Mouse (Mus musculus) urinary bladder, postnatal 14 days (tissue): Measurements from ENCODE around the gene Dnaaf3.

ENCODE experiments used
- DNase-seq: peaks from one replicate; pipeline ENCODE4 v3.0.0; 2021; ENCODE audit warnings: low spot score

Gene Dnaaf3

DNA sequence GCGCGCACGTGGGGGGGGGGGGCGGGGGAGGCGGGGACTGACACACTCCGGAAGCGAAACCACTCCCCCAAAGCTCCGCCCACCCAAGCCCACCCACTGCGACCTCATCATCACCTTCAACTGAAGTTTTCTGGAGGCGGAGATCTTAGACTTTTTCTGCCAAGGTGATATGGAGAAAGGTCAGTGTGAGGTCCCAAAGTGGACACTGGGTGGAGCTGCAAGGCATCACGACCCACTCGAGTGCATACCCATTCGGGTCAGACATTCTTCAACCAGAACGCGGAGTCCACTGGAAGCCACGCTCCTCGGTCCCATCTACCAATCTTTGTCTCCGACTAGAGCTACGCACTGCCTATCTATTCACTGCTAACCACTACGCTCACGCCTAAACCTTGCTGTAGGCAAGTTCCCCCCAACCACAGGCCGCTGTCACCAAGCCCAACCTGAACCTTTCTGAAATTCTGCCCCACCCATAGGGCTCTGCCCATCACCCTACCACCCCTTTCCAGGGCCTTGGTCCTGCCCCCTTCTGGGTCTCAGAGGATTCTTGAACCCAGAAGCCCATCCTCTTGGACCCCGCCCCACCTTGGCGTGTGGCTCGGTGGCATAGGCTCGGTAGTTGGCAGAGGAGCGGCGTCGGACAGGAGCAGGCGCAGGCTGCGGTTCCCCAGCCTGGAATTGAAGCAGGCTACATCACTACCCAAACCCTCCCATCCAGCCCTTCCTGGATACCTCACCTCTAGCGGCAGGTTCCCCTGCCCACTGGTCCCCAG is 10.8 kb downstream of the Dnaaf3 start:
- no peak for DNase-seq

DNA sequence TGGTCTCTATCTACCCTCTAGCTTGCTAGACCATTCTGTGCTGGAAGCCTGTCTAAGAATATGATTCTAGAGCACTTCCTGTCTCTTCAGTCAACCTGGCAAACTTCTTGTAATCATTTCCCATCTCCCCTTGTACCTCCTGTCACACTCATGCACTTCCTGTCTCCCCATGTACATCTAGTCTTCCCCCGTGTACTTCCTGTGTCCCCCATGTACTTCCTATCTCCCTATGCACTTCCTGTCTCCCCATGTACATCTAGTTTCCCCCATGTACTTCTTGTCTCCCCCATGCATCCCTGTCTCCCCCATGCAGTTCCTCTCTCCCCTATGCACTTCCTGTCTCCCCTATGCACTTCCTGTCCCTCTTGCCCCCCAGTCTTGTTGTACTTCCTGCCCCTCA is 13.8 kb downstream of the Dnaaf3 start:
- no peak for DNase-seq

DNA sequence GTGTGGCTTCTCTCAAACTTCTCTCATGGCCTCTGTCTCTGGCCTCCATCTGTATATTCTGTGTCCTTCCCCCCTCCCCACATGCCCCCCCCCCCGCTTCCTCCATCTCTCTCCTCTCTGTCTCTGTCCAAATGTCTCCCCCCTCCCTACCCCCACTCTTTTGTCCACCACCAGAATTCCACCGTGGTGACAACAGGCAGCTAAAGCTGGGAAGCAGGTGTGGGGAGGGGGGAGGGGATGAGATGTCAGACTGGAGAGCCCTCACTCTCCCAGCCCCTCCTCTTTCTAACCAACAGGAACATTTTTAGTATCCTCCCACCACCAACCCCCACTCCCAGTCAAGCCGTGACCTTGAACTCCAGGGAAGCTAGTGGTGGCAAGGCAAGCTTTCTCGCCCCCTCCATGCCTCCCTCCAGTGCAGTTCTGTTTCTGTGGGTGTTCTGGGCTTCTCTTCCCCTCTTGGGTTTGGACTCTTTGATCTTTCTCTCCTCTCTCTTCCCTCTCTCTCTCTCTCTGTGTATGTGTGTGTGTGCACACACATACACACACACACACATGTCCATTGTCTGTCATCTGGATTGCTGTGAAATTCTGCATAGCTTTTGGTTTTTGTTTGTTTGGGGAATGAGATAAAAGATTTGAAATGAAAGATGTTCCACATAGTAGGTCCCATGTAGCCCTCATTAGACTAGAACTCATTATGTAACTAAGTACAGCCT is 15.8 kb downstream of the Dnaaf3 start, which contains the start of gene Tnnt1:
Gene Tnnt1, minus strand, starts transcription at position 51 of the 719 bp plus-strand sequence.
- DNase-seq = no peak

DNA sequence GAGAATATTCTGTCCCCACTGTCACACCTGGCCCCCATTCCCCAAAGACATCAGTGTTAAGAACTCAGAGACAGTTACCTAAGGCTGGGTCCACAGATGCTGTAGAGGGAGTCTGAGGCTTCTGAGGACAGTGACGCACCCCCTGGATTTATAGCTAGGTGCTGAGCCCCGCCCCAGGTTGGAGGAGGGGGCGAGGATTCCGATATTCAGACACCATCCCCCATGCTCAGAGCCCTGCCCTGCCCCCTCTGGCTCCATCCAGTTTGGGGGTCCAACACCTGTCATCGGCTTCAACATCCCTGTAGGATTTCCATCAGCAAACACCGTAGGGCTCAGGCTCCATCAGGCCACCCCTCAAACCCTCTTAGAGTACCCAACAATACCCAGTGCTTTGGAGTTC is 16.4 kb downstream of the Dnaaf3 start:
- DNase-seq = no peak

DNA sequence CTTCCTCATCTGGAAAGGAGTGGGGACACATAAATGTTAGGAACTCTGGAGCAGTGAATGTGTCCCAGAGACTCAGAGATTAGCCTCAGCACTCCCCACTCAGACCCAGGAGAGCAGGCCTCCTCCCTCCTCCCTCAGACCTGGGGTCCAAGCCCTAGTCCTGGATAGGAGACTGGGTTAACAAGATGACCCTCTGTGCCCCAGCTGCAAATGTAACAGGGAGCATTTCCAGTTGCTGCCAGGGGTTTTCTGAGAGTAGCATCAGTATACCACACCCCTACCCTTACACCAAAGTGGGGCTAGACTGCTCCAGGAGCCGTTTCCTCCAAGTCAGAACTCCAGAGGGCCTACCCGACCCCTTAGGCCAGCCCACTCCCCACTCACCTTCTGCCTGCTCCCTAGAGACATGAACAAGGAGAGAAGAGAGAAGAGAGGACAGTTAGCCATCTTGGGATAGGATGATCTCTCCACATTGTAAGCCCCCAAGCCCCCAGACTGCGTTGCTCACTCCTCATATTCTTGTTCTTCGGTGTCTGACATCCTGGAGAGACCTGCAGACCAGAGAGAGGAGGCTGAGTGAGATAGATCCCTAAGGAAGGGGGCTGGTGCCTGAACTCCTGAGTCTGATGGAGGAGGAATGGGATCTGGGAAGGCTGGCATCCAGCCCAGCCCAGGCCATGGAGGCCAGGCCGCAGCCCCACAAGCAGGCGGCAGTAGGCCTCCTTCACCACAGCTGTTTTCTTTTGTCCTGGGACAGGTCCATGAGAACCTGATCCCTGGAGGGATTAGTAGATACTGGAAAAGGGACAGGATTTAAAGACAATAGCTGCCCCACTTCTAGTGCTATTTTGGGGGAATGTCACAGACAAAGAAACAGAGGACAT is 18.2 kb downstream of the Dnaaf3 start:
- no peak for DNase-seq

DNA sequence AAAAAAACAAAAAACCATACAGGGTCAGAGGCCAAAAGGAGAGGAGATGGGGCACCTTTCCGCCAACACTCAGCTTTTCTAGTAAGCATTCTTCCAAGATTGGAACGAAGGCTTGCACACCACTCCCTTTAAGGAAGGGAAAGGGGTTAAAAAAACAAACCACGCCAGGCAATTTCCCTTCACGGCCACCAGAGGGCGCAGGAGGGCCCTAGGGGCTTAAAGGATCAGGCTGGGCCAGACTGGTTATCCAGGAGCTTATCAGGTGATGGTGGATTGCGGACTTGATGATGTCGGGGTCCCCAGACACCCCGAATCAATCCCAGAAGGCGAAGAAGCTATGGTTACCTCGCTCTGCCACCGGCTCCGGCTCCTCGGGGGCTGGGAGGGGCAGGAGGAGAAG is 19.0 kb downstream of the Dnaaf3 start:
- DNase-seq = peak; percentile 44

DNA sequence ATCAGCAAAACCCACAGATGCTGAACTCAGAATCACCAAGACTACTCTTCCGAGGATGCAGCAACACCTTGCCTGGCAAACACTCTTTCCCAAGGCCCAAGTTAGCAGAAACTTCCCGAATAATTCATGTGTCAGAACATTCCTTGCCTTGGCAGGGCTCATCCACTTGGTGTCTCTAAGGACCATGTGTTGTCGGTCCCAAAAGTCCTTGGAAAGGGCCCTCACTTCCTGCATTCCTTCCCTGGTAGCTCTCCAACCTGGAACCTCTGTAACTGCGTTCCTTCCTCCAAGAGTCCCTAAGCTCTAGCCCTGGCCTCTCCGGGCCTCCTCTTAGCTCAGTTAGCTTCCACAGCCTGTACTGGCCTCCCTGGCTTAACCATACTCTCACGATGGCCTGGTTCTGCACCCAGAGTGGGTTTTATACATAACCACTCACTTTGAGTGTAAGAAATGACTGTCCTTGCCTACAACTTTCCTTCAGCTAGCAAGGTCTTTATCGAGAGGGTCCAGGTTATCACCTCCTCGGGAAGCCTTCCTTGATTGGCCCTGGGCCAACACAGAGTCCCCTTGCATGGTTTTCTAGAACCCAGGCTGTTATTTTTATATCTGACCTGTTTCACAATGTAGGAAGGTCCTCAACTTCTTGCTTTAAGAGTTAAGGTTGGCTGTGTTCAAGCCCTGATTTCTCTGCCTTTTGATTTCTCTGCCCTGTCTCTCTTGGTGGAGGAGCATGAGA is 20.6 kb downstream of the Dnaaf3 start:
- no peak for DNase-seq

DNA sequence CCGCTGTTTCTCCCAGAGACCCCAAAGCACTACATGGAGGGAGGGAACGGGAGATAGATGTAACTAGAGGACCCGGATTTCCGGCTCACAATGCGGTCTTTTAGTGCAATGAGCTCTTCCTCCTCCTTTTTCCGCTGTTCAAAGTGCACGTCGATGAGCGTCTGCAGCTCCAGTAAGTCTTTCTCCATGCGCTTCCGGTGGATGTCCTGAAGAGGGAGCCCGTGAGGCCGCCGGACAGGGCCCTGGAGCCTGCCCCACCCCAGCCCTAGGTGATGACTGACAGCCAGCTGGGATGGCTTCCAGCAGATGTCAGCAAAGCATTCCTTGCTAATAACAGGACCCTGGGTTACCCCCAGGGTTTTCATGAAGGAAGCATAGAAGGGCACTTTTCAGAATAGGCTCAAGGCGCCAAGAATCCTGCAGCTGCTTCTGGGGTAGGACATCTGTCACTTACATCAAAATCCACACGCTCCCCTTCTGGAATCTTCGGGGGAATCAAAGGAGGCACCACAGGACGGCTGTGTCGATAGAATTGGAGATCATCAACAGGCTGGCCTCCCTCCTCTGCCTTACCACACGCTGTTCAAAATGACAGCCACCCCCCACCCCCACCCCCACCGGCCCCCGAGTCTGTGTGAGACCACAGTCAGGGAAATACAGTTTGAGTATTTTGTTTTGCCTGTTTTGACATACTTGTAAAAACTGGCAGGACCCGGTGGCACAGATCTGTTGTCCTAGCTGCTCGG is 22.2 kb downstream of the Dnaaf3 start:
- peak; percentile 75 for DNase-seq

DNA sequence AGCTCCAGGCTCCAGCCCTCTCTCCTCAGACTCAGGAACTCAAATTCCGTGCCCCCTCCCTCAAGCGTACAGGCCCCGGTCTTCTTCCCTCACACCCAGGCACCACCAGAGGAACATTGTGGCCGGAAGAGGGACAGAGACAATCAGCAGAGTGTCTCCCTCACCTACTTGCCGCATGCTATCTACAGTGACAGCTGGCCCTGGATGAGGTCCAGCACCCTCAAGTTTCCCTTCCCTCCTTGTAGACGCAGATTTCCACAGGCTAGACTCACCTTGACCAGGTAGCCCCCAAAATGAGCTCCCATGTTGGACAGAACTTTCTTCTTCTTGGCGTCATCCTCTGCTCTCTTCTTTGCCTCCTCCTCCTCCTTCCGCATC is 23.5 kb downstream of the Dnaaf3 start:
- no peak for DNase-seq

DNA sequence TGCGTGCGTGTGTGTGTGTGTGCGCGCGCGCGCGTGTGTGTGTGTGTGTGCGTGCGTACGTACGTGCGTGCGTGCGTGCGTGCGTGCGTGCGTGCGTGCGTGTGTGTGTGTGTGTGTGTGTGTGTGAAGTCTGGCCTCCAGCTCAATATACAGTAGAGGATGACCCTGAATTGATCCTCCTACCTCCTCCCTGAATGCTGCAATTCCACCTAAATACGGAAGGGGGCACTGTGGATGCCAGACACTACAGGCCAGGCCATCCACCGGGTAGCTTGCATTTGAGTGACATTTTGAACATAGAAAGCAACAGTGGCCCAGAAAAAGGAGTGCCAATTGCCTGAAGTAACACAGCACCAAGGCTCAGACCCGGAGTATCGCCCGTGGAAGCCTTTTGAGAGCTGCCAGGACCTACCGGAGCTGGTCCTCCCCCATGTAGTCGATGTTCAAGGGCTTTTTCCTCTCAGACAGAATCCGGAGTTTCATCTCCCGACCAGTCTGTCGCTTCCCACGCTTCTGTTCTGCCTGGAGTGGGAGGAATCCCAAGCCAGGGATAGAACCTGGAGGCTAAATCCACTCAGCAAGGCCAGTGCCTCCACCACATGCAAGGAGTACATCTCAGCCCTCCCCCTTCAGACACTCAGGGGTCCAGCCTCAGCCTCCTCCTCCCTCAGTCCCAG is 24.1 kb downstream of the Dnaaf3 start:
- DNase-seq = no peak

DNA sequence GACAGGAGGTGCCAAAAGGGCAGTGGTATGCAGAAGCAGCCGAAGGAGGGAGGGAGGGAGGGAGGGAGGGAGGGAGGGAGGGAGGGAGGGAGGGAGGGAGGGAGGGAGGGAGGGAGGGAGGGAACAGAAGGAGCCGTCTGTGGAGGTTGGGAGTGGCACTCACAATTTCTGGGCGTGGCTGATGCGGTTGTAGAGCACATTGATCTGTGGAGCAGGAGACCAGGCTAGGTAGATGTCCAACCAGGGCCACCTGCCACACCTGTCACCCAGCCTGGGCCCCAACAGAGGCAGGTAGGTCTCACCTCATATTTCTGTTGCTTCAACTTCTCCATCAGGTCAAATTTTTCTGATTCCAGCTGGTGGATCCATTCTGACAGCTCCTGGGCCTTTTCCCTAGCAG is 25.0 kb downstream of the Dnaaf3 start:
- DNase-seq = no peak

DNA sequence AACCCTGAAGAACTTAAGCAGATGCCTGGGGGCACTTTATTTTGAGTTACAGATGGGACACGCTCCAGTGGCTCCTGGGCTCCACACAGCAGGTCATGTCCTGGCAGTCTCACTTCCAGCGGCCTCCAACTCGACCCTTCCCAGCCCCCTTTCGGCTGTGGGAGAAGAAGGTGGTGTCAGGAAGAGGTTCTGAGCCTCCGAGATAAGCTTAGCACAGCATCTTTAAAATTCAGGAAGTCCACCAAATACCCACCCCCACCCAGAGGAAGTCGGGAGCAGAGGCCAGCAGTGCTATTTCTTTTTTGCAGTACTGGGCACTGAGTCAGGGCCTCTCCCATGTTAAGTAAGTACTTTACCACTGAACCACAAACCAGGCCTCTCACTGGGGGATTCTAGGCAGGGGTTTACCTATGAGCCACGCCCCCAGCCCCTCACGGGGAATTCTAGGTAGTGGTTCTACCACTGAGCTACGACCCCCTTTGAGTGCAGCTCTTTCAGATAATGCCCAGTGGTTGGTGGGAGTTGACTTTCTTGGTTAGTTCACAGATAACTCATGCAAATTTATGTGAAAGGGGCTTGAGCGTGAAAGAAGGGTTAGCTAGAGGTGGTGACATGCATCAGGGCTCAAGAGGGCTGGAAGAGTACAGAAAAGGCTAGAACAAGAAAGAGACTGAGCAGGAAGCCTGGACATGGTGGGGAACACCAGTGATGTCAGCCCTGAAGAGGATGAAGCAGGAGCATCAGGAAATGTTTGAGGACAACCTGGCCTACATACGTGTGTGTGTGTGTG is 27.4 kb downstream of the Dnaaf3 start:
- DNase-seq = no peak

DNA sequence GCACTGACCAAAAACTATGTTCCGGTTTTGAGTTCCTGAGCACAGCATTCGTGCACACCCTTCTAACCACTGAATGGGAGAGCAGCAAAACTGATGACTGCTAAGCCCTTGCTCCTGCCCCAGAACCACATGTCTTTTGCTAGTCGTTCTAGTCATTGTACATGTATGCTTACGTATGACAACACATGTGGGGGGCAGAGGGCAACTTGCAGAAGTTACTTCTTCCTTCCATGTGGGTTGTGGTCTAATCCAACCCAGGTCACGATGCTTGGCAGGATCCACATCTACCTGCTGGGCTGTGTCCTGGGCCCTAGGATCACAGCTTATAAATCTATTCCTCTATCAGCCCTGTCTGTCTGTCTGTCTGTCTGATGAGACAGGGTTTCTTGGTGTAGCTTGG is 28.4 kb downstream of the Dnaaf3 start:
- DNase-seq = no peak

DNA sequence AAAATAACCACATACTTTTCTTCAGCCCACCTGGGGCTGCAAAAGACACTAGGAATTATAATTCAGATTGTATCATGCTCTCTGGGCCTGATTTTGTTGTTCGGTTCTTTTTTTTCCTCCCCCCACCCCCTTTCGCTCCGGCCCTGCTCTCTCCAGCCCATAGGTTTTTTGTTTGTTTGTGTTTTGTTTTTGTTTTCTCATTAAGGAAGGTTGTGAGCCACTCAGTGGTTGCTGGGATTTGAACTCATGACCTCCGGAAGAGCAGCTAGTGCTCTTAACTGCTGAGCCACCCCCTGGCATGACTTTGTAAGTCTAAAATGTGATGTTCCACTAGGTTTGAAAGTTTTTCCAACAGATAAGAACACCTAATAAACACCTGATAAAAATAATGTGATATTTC is 29.2 kb downstream of the Dnaaf3 start:
- DNase-seq = no peak

DNA sequence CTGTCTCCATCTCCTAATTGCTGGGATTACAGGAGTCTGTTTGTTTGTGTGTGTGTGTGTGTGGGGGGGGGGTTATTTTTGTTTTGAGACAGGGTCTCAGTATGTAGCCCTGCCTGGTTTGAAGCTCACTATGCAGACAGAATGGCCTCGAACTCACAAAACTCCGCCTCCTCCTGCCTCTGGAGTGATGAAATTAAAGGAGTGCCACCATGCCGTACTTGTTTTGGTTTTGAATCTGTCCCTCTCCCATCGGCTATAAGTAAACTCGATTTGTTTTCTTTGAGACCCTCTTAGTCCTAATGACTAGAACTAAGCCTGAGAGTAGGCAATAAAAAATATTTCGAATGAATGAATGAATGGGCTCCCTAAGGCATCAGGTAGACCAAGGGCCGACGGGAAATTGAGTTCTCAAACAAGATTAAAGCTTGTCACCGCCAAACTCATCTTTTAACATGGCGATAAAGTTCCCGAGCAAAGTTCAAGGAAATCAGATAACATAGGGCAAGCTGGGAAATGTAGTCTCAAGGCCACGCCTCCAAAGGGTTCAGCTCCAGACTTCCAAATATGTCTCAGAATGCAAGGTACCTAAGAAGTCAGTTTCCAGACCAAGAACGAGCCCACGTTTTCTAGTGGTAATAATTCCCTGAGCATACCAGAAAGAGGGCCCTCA is 29.7 kb downstream of the Dnaaf3 start:
- peak; percentile 35 for DNase-seq

DNA sequence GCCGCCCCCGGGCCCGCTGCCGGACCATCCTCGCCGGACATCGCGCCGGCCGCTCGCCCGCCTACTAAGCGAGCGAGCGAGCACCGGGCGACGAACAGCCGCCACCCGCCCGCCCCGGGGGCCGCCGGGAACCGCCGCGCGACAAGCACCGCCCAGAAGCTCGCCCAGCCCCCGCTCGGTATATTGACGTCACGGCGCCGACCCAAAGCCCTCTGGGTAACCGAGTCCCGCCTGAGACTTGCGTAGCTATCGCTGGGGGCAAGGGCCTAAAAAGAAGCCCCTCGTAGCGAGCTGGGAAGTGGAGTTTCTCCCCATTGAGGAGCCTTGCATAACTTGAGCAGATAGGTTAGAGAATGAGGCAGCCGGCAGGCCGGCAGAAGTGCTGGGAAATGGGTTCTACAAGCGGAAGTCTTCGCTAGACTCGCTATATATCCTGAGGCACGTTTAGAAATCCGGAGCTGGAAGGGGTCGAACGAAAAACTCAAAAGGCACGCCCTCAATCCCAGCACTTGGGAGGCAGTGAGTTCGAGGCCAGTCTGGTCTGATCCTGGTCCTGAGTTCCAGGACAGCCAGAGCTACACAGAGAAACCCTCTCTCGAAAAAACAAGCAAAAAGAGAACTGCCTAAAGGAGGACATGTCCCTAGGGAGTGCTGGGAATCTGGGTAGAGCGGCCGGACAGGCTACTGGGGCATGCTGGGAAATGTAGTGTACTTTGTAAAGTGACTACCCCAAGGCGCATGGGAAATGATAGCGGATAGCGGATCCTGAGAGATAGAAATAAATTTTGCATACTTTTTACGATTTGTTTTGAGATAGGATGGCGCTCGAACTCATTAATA is 30.5 kb downstream of the Dnaaf3 start, which contains the start of gene Ppp1r12c:
Gene Ppp1r12c, minus strand, starts transcription at position 123 of the 840 bp plus-strand sequence.
- peak; percentile 96 for DNase-seq

DNA sequence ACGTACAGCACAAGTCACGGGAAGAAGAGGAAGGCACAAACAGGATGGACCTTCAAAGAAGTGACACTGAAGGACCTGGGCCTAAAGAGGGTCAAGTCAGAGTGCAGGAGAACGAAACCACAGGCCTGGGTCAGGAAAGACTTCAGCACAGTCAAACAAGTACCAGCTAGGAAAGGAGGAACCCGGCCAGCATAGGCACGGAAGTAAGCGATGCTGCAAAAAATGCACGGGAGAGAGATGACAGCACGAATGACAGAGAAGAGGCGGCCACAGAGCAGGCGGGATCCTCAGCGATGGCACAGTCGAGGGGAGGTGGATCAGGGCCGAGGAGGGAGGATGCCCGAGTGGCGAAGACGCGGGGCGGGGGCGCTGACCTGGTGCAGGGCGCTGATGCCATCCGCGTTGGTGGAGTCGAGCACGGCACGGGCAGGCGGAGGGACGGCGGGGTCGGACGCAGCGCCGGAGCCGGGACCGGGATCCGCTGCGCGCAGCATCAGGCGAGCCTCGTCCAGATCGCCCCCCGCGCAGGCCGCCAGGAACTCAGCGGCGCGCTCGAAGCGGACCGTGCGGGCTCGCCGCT is 31.3 kb downstream of the Dnaaf3 start:
- peak; percentile 35 for DNase-seq

DNA sequence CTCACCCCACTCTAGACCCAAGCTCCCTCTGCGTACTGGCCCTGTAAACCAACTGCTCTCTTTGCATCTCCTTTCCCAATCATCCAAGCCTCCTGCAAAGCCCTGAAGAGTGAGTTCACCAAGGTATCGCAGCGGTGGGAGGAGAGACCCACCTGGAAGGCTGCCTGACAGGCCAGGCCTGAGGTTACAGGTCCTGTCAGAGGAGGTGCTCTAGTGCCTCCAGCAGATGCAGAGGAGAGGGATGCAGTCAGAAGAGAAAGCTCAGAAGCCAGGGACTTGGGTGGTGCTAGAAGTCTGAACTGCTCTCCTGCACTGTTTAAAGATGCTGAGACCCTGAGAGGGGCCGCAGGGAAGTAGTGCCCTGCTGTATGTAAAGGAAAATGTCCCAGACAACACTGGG is 33.2 kb downstream of the Dnaaf3 start:
- DNase-seq = no peak
